Mouse (Mus musculus) CH12.LX (cell line): ENCODE results near the gene Cela1. TPM values are rescaled to one million over a fixed set of nuclear protein-coding genes. Genes with fewer than 3 reads are reported as not detected.

Experiments
- DNase-seq: peaks from one replicate; pipeline ENCODE4 v3.0.0-alpha.2; 2013; ENCODE audit errors: extremely low read depth
- H3K27ac ChIP-seq: 2 replicates; pipeline ENCODE4 v1.5.1; 2012; ENCODE audit warnings: low read depth, mild to moderate bottlenecking, control low read depth, moderate library complexity; ENCODE audit not compliant: insufficient read depth
- H3K27me3 ChIP-seq: replicated peaks from 2 replicates; pipeline ENCODE3; 2012; ENCODE audit warnings: inconsistent platforms
- H3K36me3 ChIP-seq, 2 experiments: replicated peaks in 1 of 2; 2 replicates each; pipeline versions ENCODE3 to v1.6.1; 2012; ENCODE audit warnings: inconsistent platforms in 1 of 2, low read length in 1 of 2, mild to moderate bottlenecking in 1 of 2, mixed read lengths in 1 of 2, moderate library complexity in 1 of 2; ENCODE audit not compliant: control insufficient read depth in 1 of 2, insufficient read depth in 1 of 2
- H3K4me1 ChIP-seq, 2 experiments: 2 replicates each; pipeline ENCODE4 v1.6.1; 2012; ENCODE audit warnings: inconsistent platforms in 1 of 2, moderate library complexity in 1 of 2; ENCODE audit not compliant: insufficient read depth in 2 of 2, control insufficient read depth in 1 of 2
- H3K4me2 ChIP-seq: 2 replicates; pipeline ENCODE4 v1.6.1; 2012; ENCODE audit warnings: low read depth, mild to moderate bottlenecking, control low read depth; ENCODE audit not compliant: poor library complexity, insufficient read depth, severe bottlenecking
- H3K4me3 ChIP-seq, 3 experiments: fragments of 150-350 bp in 1 of 3; sonication (generic) in 1 of 3; replicated peaks in 1 of 3; 2 replicates each; pipeline versions ENCODE3 to v1.5.1; 2011 to 2012; ENCODE audit warnings: low read depth in 2 of 3, low read length in 2 of 3, mild to moderate bottlenecking in 2 of 3, moderate library complexity in 2 of 3, control low read depth in 1 of 3, improper control_type of control experiment in 1 of 3, inconsistent platforms in 1 of 3, mixed read lengths in 1 of 3; ENCODE audit not compliant: poor library complexity in 1 of 3
- H3K79me2 ChIP-seq: replicated peaks from 2 replicates; pipeline ENCODE4 v1.6.1; 2012; ENCODE audit warnings: mild to moderate bottlenecking, moderate library complexity; ENCODE audit not compliant: control insufficient read depth, poor library complexity, insufficient read depth, severe bottlenecking; ENCODE audit errors: extremely low read depth
- H3K9ac ChIP-seq: 2 replicates; pipeline ENCODE4 v1.6.1; 2012; ENCODE audit warnings: low read depth, mild to moderate bottlenecking, control low read depth, moderate library complexity; ENCODE audit not compliant: insufficient read depth
- H3K9me3 ChIP-seq: replicated peaks from 2 replicates; pipeline ENCODE3; 2012; ENCODE audit warnings: low read length, inconsistent platforms, mixed read lengths
- BHLHE40 ChIP-seq: IDR thresholded peaks from 2 replicates; pipeline ENCODE4 v1.6.1; 2011; ENCODE audit warnings: mild to moderate bottlenecking, low read depth, low read length, improper control_type of control experiment
- CHD2 ChIP-seq: IDR thresholded peaks from 2 replicates; pipeline ENCODE4 v1.6.1; 2011; ENCODE audit warnings: low read length, improper control_type of control experiment
- CTCF ChIP-seq, 2 experiments: IDR thresholded peaks in 1 of 2; conservative IDR thresholded peaks in 1 of 2; 2 replicates each; pipeline ENCODE4 v1.5.1; 2011 to 2012; ENCODE audit warnings: low read depth in 2 of 2, low read length in 2 of 2, improper control_type of control experiment in 1 of 2, inconsistent platforms in 1 of 2, mild to moderate bottlenecking in 1 of 2, moderate library complexity in 1 of 2
- ELF1 ChIP-seq: IDR thresholded peaks from 2 replicates; pipeline ENCODE4 v1.6.1; 2014; ENCODE audit warnings: low read depth, mild to moderate bottlenecking, inconsistent platforms, low read length, improper control_type of control experiment
- EP300 ChIP-seq: IDR thresholded peaks from 2 replicates; pipeline ENCODE4 v1.6.1; 2011; ENCODE audit warnings: low read length, improper control_type of control experiment
- ETS1 ChIP-seq: conservative IDR thresholded peaks from 2 replicates; pipeline ENCODE4 v1.6.1; 2012; ENCODE audit warnings: low read depth, mild to moderate bottlenecking, inconsistent platforms, low read length, improper control_type of control experiment, moderate library complexity
- GABPA ChIP-seq: IDR thresholded peaks from 2 replicates; pipeline ENCODE4 v1.6.1; 2012; ENCODE audit warnings: low read depth, low read length, improper control_type of control experiment, inconsistent platforms; ENCODE audit not compliant: insufficient replicate concordance
- HCFC1 ChIP-seq: IDR thresholded peaks from 2 replicates; pipeline ENCODE4 v1.6.1; 2012; ENCODE audit warnings: low read depth, mild to moderate bottlenecking, inconsistent platforms, low read length, improper control_type of control experiment
- IRF4 ChIP-seq: IDR thresholded peaks from 2 replicates; pipeline ENCODE4 v1.6.1; 2014; ENCODE audit warnings: low read depth, mild to moderate bottlenecking, inconsistent platforms, low read length, improper control_type of control experiment
- JUN ChIP-seq: IDR thresholded peaks from 2 replicates; pipeline ENCODE4 v1.6.1; 2011; ENCODE audit warnings: low read depth, mild to moderate bottlenecking, low read length, improper control_type of control experiment, moderate library complexity; ENCODE audit not compliant: insufficient read depth
- JUND ChIP-seq: conservative IDR thresholded peaks from 2 replicates; pipeline ENCODE4 v1.6.1; 2011; ENCODE audit warnings: low read depth, low read length, improper control_type of control experiment
- KAT2A ChIP-seq: IDR thresholded peaks from 2 replicates; pipeline ENCODE4 v1.6.1; 2012; ENCODE audit warnings: low read length, improper control_type of control experiment, inconsistent platforms; ENCODE audit not compliant: insufficient replicate concordance
- MAX ChIP-seq: IDR thresholded peaks from 2 replicates; pipeline ENCODE4 v1.6.1; 2011; ENCODE audit warnings: low read length, improper control_type of control experiment
- MAZ ChIP-seq: IDR thresholded peaks from 2 replicates; pipeline ENCODE4 v1.6.1; 2012; ENCODE audit warnings: low read depth, mild to moderate bottlenecking, inconsistent platforms, low read length, improper control_type of control experiment, moderate library complexity
- MEF2A ChIP-seq: IDR thresholded peaks from 2 replicates; pipeline ENCODE4 v1.6.1; 2014; ENCODE audit warnings: low read depth, mild to moderate bottlenecking, inconsistent platforms, low read length, improper control_type of control experiment, borderline replicate concordance
- MXI1 ChIP-seq: IDR thresholded peaks from 2 replicates; pipeline ENCODE4 v1.6.1; 2011; ENCODE audit warnings: mild to moderate bottlenecking, low read depth, low read length, improper control_type of control experiment
- MYC ChIP-seq: IDR thresholded peaks from 2 replicates; pipeline ENCODE4 v1.6.1; 2011; ENCODE audit warnings: low read depth, mild to moderate bottlenecking, improper control_type of control experiment, low read length
- NELFE ChIP-seq: IDR thresholded peaks from 2 replicates; pipeline ENCODE4 v1.6.1; 2011; ENCODE audit warnings: low read depth, low read length, improper control_type of control experiment
- NRF1 ChIP-seq: IDR thresholded peaks from 2 replicates; pipeline ENCODE4 v1.6.1; 2014; ENCODE audit warnings: low read depth, mild to moderate bottlenecking, inconsistent platforms, low read length, improper control_type of control experiment, moderate library complexity
- PAX5 ChIP-seq: IDR thresholded peaks from 2 replicates; pipeline ENCODE4 v1.6.1; 2012; ENCODE audit warnings: low read length, inconsistent platforms, mixed read lengths
- POLR2A ChIP-seq: IDR thresholded peaks from 2 replicates; pipeline ENCODE4 v1.6.1; 2011; ENCODE audit warnings: low read depth, mild to moderate bottlenecking, improper control_type of control experiment, low read length
- POLR2AphosphoS2 ChIP-seq: IDR thresholded peaks from 2 replicates; pipeline ENCODE4 v1.6.1; 2011; ENCODE audit warnings: low read depth, low read length, improper control_type of control experiment
- RCOR1 ChIP-seq: conservative IDR thresholded peaks from 2 replicates; pipeline ENCODE4 v1.6.1; 2012; ENCODE audit warnings: low read depth, mild to moderate bottlenecking, inconsistent platforms, low read length, improper control_type of control experiment
- SIN3A ChIP-seq: IDR thresholded peaks from 2 replicates; pipeline ENCODE4 v1.6.1; 2012; ENCODE audit warnings: low read length, improper control_type of control experiment, inconsistent platforms
- SMC3 ChIP-seq: IDR thresholded peaks from 2 replicates; pipeline ENCODE4 v1.6.1; 2011; ENCODE audit warnings: low read depth, low read length, improper control_type of control experiment
- TBP ChIP-seq: conservative IDR thresholded peaks from 2 replicates; pipeline ENCODE4 v1.6.1; 2011; ENCODE audit warnings: low read depth, low read length, improper control_type of control experiment
- TCF12 ChIP-seq: IDR thresholded peaks from 2 replicates; pipeline ENCODE4 v1.6.1; 2014; ENCODE audit warnings: low read depth, mild to moderate bottlenecking, inconsistent platforms, low read length, improper control_type of control experiment
- UBTF ChIP-seq: IDR thresholded peaks from 2 replicates; pipeline ENCODE4 v1.6.1; 2012; ENCODE audit warnings: low read depth, mild to moderate bottlenecking, inconsistent platforms, low read length, improper control_type of control experiment, moderate library complexity
- USF1 ChIP-seq: IDR thresholded peaks from 2 replicates; pipeline ENCODE4 v1.6.1; 2014; ENCODE audit warnings: low read depth, mild to moderate bottlenecking, inconsistent platforms, low read length, improper control_type of control experiment
- USF2 ChIP-seq: conservative IDR thresholded peaks from 2 replicates; pipeline ENCODE4 v1.6.1; 2011; ENCODE audit warnings: low read depth, low read length, improper control_type of control experiment
- ZC3H11A ChIP-seq: IDR thresholded peaks from 2 replicates; pipeline ENCODE4 v1.6.1; 2012; ENCODE audit warnings: low read depth, mild to moderate bottlenecking, inconsistent platforms, low read length, improper control_type of control experiment
- ZKSCAN1 ChIP-seq: IDR thresholded peaks from 2 replicates; pipeline ENCODE4 v1.6.1; 2012; ENCODE audit warnings: low read depth, inconsistent platforms, low read length, improper control_type of control experiment, borderline replicate concordance
- ZMIZ1 ChIP-seq: IDR thresholded peaks from 2 replicates; pipeline ENCODE4 v1.6.1; 2012; ENCODE audit warnings: low read depth, mild to moderate bottlenecking, inconsistent platforms, low read length, improper control_type of control experiment
- ZNF384 ChIP-seq: IDR thresholded peaks from 2 replicates; pipeline ENCODE4 v1.6.1; 2012; ENCODE audit warnings: low read depth, low read length, improper control_type of control experiment, inconsistent platforms
- dilution Hi-C: fragments of 300-500 bp; cut with MboI; formaldehyde crosslinking; loops from 2 replicates; pipeline ENCODE4 v1.14.3; 2020; ENCODE audit warnings: low sequenced_read_pairs; ENCODE audit not compliant: extremely low pct_unique_long_range_greater_than_20kb, extremely low pct_ligation_motif_present
- in situ Hi-C: fragments of 300-500 bp; cut with MboI; formaldehyde crosslinking; loops from 3 replicates; pipeline ENCODE4 v1.14.3; 2019; ENCODE audit warnings: low sequenced_read_pairs, low pct_ligation_motif_present, low pct_unique_long_range_greater_than_20kb, mixed read lengths
- polyA plus RNA-seq: library from polyadenylated mRNA; unstranded; fragments of >175 nt; gene quantifications from 2 replicates; pipeline ENCODE4 v1.2.1, GENCODE M21; 2012; ENCODE audit warnings: low read depth; ENCODE audit not compliant: insufficient read length
- total RNA-seq, 2 experiments: library from RNA; depleted of rRNA; stranded (reverse); fragments of 300-350 nt in 1 of 2; fragments of >200 nt in 1 of 2; gene quantifications; 2 replicates each; pipeline ENCODE4 v1.2.3; 2012 to 2014

Cela1 gene
- total and polyA plus RNA-seq, 3 experiments: 1.3 to 4.8 (median 3.3) TPM

DNA sequence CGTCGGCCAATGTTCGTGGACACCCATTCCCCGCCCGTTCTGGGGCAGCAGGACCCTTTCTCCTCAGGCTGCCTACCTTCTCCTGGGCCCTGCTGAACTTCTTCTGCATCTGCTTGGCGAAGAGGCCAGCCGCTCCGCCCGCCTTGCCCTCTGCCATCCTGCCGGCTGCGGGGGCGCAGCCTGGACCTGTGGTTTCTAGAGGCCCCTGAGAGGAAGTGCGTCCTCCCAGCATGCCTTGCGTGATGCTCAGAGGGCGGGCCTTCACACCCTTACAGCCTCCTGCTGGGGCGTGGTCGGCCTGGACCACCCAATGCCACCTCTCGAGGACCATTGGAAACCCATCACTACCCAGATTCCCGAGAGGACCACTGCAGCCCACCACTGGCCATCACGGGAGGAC is 18.4 kb downstream of the Cela1 start, which contains the start of gene Bin2:
Gene Bin2 (minus strand): TSS at position 217 of the 400 bp plus-strand sequence.
- Histone ChIP-seq H3K9ac (peak within 1 kb of the TSS; percentile 85), H3K4me1 (peaks cover 22 to 81% of the 10 kb centered on the region in 2 experiments), H3K27ac (peak within 1 kb of the TSS; percentile 90), H3K79me2 (peaks cover 40% of the 10 kb centered on the region), H3K4me3 (peak within 1 kb of the TSS; percentile 61 to 96 (median 84)), H3K27me3 (no peaks in the 10 kb centered on the region), H3K9me3 (no peaks in the 10 kb centered on the region), H3K36me3 (peaks cover 0 to under 1% of the 10 kb centered on the region in 2 experiments), H3K4me2 (peak within 1 kb of the TSS; percentile 94)
- peak; percentile 51; the same call in 1 of the 2 replicates for TF ChIP-seq MEF2A
- no peak for TF ChIP-seq USF2
- peak; percentile 78; the same call in 1 of the 2 replicates for TF ChIP-seq IRF4
- TF ChIP-seq TBP: peak; percentile 65; the same call in 1 of the 2 replicates
- peak; percentile 27; the same call in 1 of the 2 replicates for TF ChIP-seq NRF1
- peak; percentile 80; the same call in 1 of the 2 replicates for TF ChIP-seq POLR2AphosphoS2
- no peak for TF ChIP-seq ZNF384
- TF ChIP-seq ZC3H11A: no peak
- TF ChIP-seq USF1: no peak
- TF ChIP-seq JUND: no peak
- 0 out of 2 replicates have a peak, but pooled peaks have one; percentile 51 for TF ChIP-seq MYC
- no peak for TF ChIP-seq PAX5
- TF ChIP-seq MXI1: no peak
- peak; percentile 96 for TF ChIP-seq MAX
- no peak for TF ChIP-seq KAT2A
- peak; percentile 41 for TF ChIP-seq ETS1
- no peak for TF ChIP-seq GABPA
- TF ChIP-seq CTCF (conservative IDR thresholded peaks at IDR 0.05 in 1 of 2, IDR thresholded peaks at IDR 0.05 in 1 of 2; ENCODE audit: low read depth in 2 of 2, low read length in 2 of 2): no peak
- TF ChIP-seq ZMIZ1: peak; percentile 96
- peak; percentile 22; the same call in 1 of the 2 replicates for TF ChIP-seq RCOR1
- peak; percentile 98 for TF ChIP-seq POLR2A
- peak; percentile 22; the same call in 1 of the 2 replicates for TF ChIP-seq EP300
- peak; percentile 83 for TF ChIP-seq ELF1
- no peak for TF ChIP-seq ZKSCAN1
- TF ChIP-seq NELFE: peak; percentile 97
- TF ChIP-seq SIN3A: peak; percentile 63
- TF ChIP-seq MAZ: no peak
- TF ChIP-seq CHD2: no peak
- TF ChIP-seq SMC3: no peak
- TF ChIP-seq HCFC1: peak; percentile 76
- no peak for TF ChIP-seq BHLHE40
- no peak for TF ChIP-seq JUN
- TF ChIP-seq UBTF: peak; percentile 81; the same call in 1 of the 2 replicates
- TF ChIP-seq TCF12: peak; percentile 90
- peak; percentile 95 for DNase-seq
- in situ Hi-C loops (no loop called here), dilution Hi-C loops (no loop called here)
